Mouse (Mus musculus): Measurements from ENCODE around the gene Sema4d.

Gene Sema4d

GRCm38 (mm10) chr13:51677630-51678185 is 115.8 kb downstream of the Sema4d start:
- 77% methylated on average over 7 of the region's 7 CpGs for WGBS

GRCm38 (mm10) chr13:51677041-51677440 is 116.5 kb downstream of the Sema4d start:
- WGBS = 87% methylated on average over 12 of the region's 12 CpGs

- WGBS = 60% methylated on average over 4 of the region's 4 CpGs
Measured at GRCm38 (mm10) chr13:51676641-51677040, 116.9 kb downstream of the Sema4d start.

GRCm38 (mm10) chr13:51668195-51668594 is 125.4 kb downstream of the Sema4d start:
- WGBS = 89% methylated on average over 12 of the region's 12 CpGs

- 95% methylated on average over 2 of the region's 2 CpGs for WGBS
Measured at GRCm38 (mm10) chr13:51663561-51663960, 130.0 kb downstream of the Sema4d start.

GRCm38 (mm10) chr13:51659573-51659972 is 134.0 kb downstream of the Sema4d start:
- WGBS = 69% methylated on average over 7 of the region's 7 CpGs

GRCm38 (mm10) chr13:51658094-51658493 is 135.5 kb downstream of the Sema4d start:
- 83% methylated on average over 3 of the region's 3 CpGs for WGBS

- WGBS = 94% methylated on average over 13 of the region's 13 CpGs
Measured at GRCm38 (mm10) chr13:51656516-51657235, 136.9 kb downstream of the Sema4d start.

- WGBS = 96% methylated on average over 9 of the region's 9 CpGs
Measured at GRCm38 (mm10) chr13:51653961-51654360, 139.6 kb downstream of the Sema4d start.

- 95% methylated on average over 6 of the region's 6 CpGs for WGBS
Measured at GRCm38 (mm10) chr13:51653159-51653558, 140.4 kb downstream of the Sema4d start.

GRCm38 (mm10) chr13:51651408-51652064 is 142.0 kb downstream of the Sema4d start, which contains the start of gene Secisbp2:
TSS of gene Secisbp2 (plus strand) at chr13:51651697.
- WGBS = under 1% methylated on average over 69 of the region's 69 CpGs

GRCm38 (mm10) chr13:51649740-51650139 is 143.8 kb downstream of the Sema4d start:
- 32% methylated on average over 1 of the region's 1 CpGs for WGBS

GRCm38 (mm10) chr13:51648237-51648636 is 145.3 kb downstream of the Sema4d start:
- WGBS = 88% methylated on average over 4 of the region's 4 CpGs

GRCm38 (mm10) chr13:51647770-51648169 is 145.8 kb downstream of the Sema4d start:
- WGBS = 89% methylated on average over 3 of the region's 3 CpGs

GRCm38 (mm10) chr13:51646362-51647027 is 147.1 kb downstream of the Sema4d start:
- 22% methylated on average over 3 of the region's 3 CpGs for WGBS

GRCm38 (mm10) chr13:51645872-51646271 is 147.7 kb downstream of the Sema4d start:
- 4% methylated on average over 7 of the region's 7 CpGs for WGBS

- under 1% methylated on average over 83 of the region's 83 CpGs for WGBS
Measured at GRCm38 (mm10) chr13:51644829-51645789, 148.4 kb downstream of the Sema4d start, which contains the start of gene Cks2. TSS of gene Cks2 (plus strand) at chr13:51645232.

- 39% methylated on average over 20 of the region's 20 CpGs for WGBS
Measured at GRCm38 (mm10) chr13:51643924-51644828, 149.4 kb downstream of the Sema4d start.

GRCm38 (mm10) chr13:51642171-51642778 is 151.3 kb downstream of the Sema4d start:
- WGBS = 45% methylated on average over 11 of the region's 11 CpGs
